Mouse (Mus musculus): Measurements from ENCODE around the gene Acr.

DNA sequence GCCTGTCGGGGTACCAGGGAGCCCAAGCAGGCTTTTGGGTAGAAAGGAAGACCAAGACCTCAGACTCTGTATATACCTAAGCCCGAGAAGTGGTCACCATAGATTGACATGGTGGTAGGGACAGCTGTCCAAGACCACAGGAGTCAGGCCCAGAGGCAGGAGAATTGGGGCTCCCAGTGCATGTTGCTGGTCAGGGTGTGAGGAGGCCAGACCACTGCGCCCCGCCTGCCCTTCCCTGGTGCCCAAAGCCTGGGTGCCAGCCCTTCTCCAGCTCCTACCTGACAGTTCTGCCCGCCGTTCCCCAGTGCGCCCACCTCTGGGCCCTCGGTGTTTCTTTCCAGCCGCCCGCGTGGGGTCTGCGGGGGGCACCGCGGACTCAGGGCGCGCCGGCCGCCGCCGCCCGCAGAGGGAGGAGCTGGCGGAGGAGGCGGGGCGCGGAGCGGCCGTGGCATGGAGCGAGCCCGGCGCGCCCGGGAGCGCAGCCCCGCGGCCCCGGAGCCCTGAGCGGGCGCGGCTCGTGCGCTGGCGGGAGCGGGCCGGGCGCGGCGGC, 44.8 kb upstream of the Acr start:
- TF ChIP-seq POLR2A (IDR thresholded peaks at IDR 0.05; ENCODE audit: low read depth, low read length) (no peak), CTCF (IDR thresholded peaks at IDR 0.05; ENCODE audit: extremely low read depth, insufficient read length, insufficient replicate concordance, low read depth, low read length) (no peak)
